Mouse (Mus musculus): Measurements from ENCODE around the gene Lrpprc. TPM values are rescaled to one million over a fixed set of nuclear protein-coding genes. Genes with fewer than 3 reads are reported as not detected.

Lrpprc gene
- polyA plus RNA-seq, 1 experiment: 32.9 TPM

GRCm38 (mm10) chr17:84776362-84777000, 14.1 kb downstream of the Lrpprc start:
- no peak overlapping the region for H3K27ac ChIP-seq (ENCODE audit: insufficient read depth, low read length)
- TF ChIP-seq POLR2A (IDR thresholded peaks at IDR 0.05; ENCODE audit: extremely low read depth, insufficient read depth, low read length) (no peak), CTCF (IDR thresholded peaks at IDR 0.05; ENCODE audit: extremely low read depth, insufficient read depth, low read length) (no peak)
- no peak overlapping the region for H3K4me3 ChIP-seq (ENCODE audit: insufficient read depth, low read length)
- H3K4me1 ChIP-seq (ENCODE audit: control insufficient read depth, insufficient read depth, low read length): no peaks in the 10 kb centered on the region

DNA sequence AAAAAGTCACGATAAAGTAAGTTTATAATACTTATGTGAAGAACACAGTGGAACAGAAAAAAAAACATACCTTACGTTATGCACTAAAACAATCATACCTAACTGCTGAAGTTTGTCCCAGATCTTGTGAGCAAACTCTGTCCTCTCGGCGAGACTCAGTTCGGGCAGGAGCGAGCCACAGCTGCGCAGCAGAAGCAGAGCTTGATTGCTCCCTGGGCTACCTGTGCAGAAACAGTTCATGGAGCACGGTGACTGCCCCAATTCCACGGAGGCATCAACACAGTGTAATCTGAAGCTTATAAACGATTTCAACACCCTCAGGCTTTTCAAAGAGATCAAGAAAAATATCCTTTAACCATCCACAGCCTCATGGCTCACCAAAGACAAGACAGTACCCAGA, 15.3 kb downstream of the Lrpprc start:
- Histone ChIP-seq H3K27ac (ENCODE audit: insufficient read depth, low read length) (no peak overlapping the region), H3K4me1 (ENCODE audit: control insufficient read depth, insufficient read depth, low read length) (no peaks in the 10 kb centered on the region), H3K4me3 (ENCODE audit: insufficient read depth, low read length) (no peak overlapping the region)
- TF ChIP-seq CTCF (IDR thresholded peaks at IDR 0.05; ENCODE audit: extremely low read depth, insufficient read depth, low read length): no peak

GRCm38 (mm10) chr17:84771882-84772281, 18.7 kb downstream of the Lrpprc start:
- TF ChIP-seq POLR2A (IDR thresholded peaks at IDR 0.05; ENCODE audit: extremely low read depth, insufficient read depth, low read length): no peak
- TF ChIP-seq CTCF (IDR thresholded peaks at IDR 0.05; ENCODE audit: extremely low read depth, insufficient read depth, low read length): no peak
- no peaks in the 10 kb centered on the region for H3K4me1 ChIP-seq (ENCODE audit: control insufficient read depth, insufficient read depth, low read length)
- H3K27ac ChIP-seq (ENCODE audit: insufficient read depth, low read length): no peak overlapping the region
- H3K4me3 ChIP-seq (ENCODE audit: insufficient read depth, low read length): no peak overlapping the region

- H3K4me3 ChIP-seq (ENCODE audit: insufficient read depth, low read length): no peak overlapping the region
- H3K4me1 ChIP-seq (ENCODE audit: control insufficient read depth, insufficient read depth, low read length): no peaks in the 10 kb centered on the region
- TF ChIP-seq POLR2A (IDR thresholded peaks at IDR 0.05; ENCODE audit: extremely low read depth, insufficient read depth, low read length) (no peak), CTCF (IDR thresholded peaks at IDR 0.05; ENCODE audit: extremely low read depth, insufficient read depth, low read length) (no peak)
- H3K27ac ChIP-seq (ENCODE audit: insufficient read depth, low read length): no peak overlapping the region
Measured at GRCm38 (mm10) chr17:84758971-84759370, 31.6 kb downstream of the Lrpprc start.

- TF ChIP-seq CTCF (IDR thresholded peaks at IDR 0.05; ENCODE audit: extremely low read depth, insufficient read depth, low read length): no peak
- TF ChIP-seq POLR2A (IDR thresholded peaks at IDR 0.05; ENCODE audit: extremely low read depth, insufficient read depth, low read length): no peak
- Histone ChIP-seq H3K4me3 (ENCODE audit: insufficient read depth, low read length) (no peak overlapping the region), H3K27ac (ENCODE audit: insufficient read depth, low read length) (no peak overlapping the region), H3K4me1 (ENCODE audit: control insufficient read depth, insufficient read depth, low read length) (no peaks in the 10 kb centered on the region)
Measured at GRCm38 (mm10) chr17:84758374-84758773, 32.2 kb downstream of the Lrpprc start.

DNA sequence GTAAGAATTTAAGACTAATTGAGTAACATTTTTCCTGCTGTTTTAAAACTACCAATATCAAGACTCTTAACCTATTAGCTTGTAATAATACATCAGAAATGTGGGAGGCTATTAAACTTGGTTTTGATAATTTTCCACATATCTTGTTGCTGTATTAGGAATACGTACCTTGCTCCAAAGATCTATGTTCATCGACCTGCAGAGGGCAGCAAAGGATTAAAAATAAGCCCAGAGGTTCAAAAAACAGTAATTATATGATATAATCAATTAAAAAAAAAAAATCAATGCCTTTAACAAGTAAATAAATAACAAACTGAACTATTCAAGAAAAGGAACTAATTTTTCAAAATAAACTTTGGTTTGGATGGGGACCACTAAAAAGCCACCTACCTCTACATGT, 34.5 kb downstream of the Lrpprc start:
- TF ChIP-seq CTCF (IDR thresholded peaks at IDR 0.05; ENCODE audit: extremely low read depth, insufficient read depth, low read length) (no peak), POLR2A (IDR thresholded peaks at IDR 0.05; ENCODE audit: extremely low read depth, insufficient read depth, low read length) (no peak)
- no peak overlapping the region for H3K27ac ChIP-seq (ENCODE audit: insufficient read depth, low read length)
- H3K4me3 ChIP-seq (ENCODE audit: insufficient read depth, low read length): no peak overlapping the region
- no peaks in the 10 kb centered on the region for H3K4me1 ChIP-seq (ENCODE audit: control insufficient read depth, insufficient read depth, low read length)

DNA sequence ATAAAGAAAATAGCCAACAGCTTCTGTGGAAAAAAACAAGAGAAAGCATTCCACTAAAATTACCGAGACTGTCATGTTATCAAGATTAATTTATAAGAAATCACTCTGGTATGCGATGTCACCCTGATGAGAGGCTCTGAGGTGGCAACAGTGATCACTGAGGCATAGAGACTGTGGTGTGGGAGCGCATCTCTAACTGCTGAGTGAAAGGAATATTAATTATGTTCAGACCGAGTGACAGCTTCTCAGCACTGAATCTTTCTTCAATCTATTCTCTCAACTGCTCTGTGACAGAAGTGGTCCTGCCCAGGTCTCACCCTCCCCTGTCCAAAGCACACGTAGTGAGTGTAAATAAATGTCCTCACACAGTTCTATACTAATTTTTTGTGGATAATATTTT, 37.1 kb downstream of the Lrpprc start:
- Histone ChIP-seq H3K27ac (ENCODE audit: insufficient read depth, low read length) (no peak overlapping the region), H3K4me3 (ENCODE audit: insufficient read depth, low read length) (no peak overlapping the region), H3K4me1 (ENCODE audit: control insufficient read depth, insufficient read depth, low read length) (no peaks in the 10 kb centered on the region; the same call in 1 of the 2 replicates)
- TF ChIP-seq POLR2A (IDR thresholded peaks at IDR 0.05; ENCODE audit: extremely low read depth, insufficient read depth, low read length) (no peak), CTCF (IDR thresholded peaks at IDR 0.05; ENCODE audit: extremely low read depth, insufficient read depth, low read length) (no peak)

- no peak for TF ChIP-seq CTCF (IDR thresholded peaks at IDR 0.05; ENCODE audit: extremely low read depth, insufficient read depth, low read length)
- no peak for TF ChIP-seq POLR2A (IDR thresholded peaks at IDR 0.05; ENCODE audit: extremely low read depth, insufficient read depth, low read length)
- H3K27ac ChIP-seq (ENCODE audit: insufficient read depth, low read length): no peak overlapping the region
- H3K4me3 ChIP-seq (ENCODE audit: insufficient read depth, low read length): no peak overlapping the region
- H3K4me1 ChIP-seq (ENCODE audit: control insufficient read depth, insufficient read depth, low read length): no peaks in the 10 kb centered on the region; the same call in 1 of the 2 replicates
Measured at GRCm38 (mm10) chr17:84752286-84752685, 38.3 kb downstream of the Lrpprc start.

DNA sequence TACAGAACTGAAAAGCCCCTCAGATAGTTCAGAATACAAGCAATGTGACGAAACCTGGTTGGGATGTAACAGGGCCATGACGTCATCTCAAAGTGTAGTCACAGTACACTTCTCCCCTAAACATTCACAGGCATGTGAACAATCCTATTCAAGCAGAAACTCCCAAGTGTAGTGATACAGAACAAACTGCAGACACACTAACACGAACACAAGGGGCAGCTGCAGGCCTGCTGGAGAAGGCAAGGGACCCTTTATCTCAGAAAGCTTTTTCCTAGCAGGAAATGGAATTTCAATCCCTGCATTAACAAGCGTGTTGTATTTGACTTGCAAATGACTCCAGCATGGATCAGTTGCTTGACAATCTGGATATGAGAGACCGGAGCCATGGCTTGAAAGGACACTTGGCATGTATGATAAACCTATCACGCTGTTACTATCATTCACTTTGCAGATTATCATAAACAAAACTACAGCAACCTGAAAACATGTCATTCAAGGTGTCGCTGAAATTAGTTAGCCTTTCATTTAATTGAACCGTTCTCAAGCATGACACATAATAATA, 38.9 kb downstream of the Lrpprc start:
- Histone ChIP-seq H3K27ac (ENCODE audit: insufficient read depth, low read length) (no peak overlapping the region), H3K4me3 (ENCODE audit: insufficient read depth, low read length) (no peak overlapping the region), H3K4me1 (ENCODE audit: control insufficient read depth, insufficient read depth, low read length) (peaks cover 2% of the 10 kb centered on the region; the same call in 1 of the 2 replicates)
- TF ChIP-seq CTCF (IDR thresholded peaks at IDR 0.05; ENCODE audit: extremely low read depth, insufficient read depth, low read length) (no peak), POLR2A (IDR thresholded peaks at IDR 0.05; ENCODE audit: extremely low read depth, insufficient read depth, low read length) (no peak)

- Histone ChIP-seq H3K4me1 (ENCODE audit: control insufficient read depth, insufficient read depth, low read length) (peaks cover 2% of the 10 kb centered on the region; the same call in 1 of the 2 replicates), H3K27ac (ENCODE audit: insufficient read depth, low read length) (no peak overlapping the region), H3K4me3 (ENCODE audit: insufficient read depth, low read length) (no peak overlapping the region)
- TF ChIP-seq CTCF (IDR thresholded peaks at IDR 0.05; ENCODE audit: extremely low read depth, insufficient read depth, low read length): no peak
- TF ChIP-seq POLR2A (IDR thresholded peaks at IDR 0.05; ENCODE audit: extremely low read depth, insufficient read depth, low read length): no peak
Measured at GRCm38 (mm10) chr17:84750130-84750529, 40.5 kb downstream of the Lrpprc start.
